ENCODE assay signal across 14 mouse cellular contexts in genomic region chr12:101947986-101948385, GRCm38 (mm10).
"Had no signal": no experiment of that assay in that cellular context is flagged by ENCODE, and none has a peak within 500 bp of the region (broad histone marks: within the 10 kb centered on the region; RNA-seq: fewer than 3 reads in every experiment).

No protein-coding gene starts in this region.

- H3K9me3 ChIP-seq: limb, embryonic 12.5 days; liver, embryonic 13.5 days; midbrain, embryonic 10.5 days; neural tube, embryonic 15.5 days; stomach, embryonic 15.5 days had no signal

- H3K27me3 ChIP-seq: limb, embryonic 12.5 days; liver, embryonic 13.5 days; neural tube, embryonic 15.5 days; stomach, embryonic 15.5 days had no signal

- DNase-seq: kidney, adult 11 months; kidney, adult 9 months; kidney, postnatal 36 days; liver; liver, embryonic 13.5 days; liver, postnatal 0 days; midbrain, embryonic 14.5 days; thymus, postnatal 36 days had no signal

- H3K27ac ChIP-seq: kidney, postnatal 0 days; limb, embryonic 12.5 days; liver, embryonic 13.5 days; midbrain, embryonic 10.5 days; neural tube, embryonic 15.5 days; stomach, embryonic 15.5 days had no signal

- H3K4me3 ChIP-seq: limb, embryonic 12.5 days; liver, embryonic 13.5 days; midbrain, embryonic 10.5 days; myocyte; neural tube, embryonic 15.5 days; stomach, embryonic 15.5 days had no signal

- H3K4me1 ChIP-seq: limb, embryonic 12.5 days; midbrain, embryonic 10.5 days; neural tube, embryonic 15.5 days; stomach, embryonic 15.5 days had no signal
